Mouse (Mus musculus) kidney, adult 8-10 months (tissue): ENCODE data around the gene Tm9sf1.

Experiments used
- DNase-seq, 2 experiments: peaks; one replicate each; pipeline ENCODE4 v3.0.0; 2022

Gene Tm9sf1

DNA sequence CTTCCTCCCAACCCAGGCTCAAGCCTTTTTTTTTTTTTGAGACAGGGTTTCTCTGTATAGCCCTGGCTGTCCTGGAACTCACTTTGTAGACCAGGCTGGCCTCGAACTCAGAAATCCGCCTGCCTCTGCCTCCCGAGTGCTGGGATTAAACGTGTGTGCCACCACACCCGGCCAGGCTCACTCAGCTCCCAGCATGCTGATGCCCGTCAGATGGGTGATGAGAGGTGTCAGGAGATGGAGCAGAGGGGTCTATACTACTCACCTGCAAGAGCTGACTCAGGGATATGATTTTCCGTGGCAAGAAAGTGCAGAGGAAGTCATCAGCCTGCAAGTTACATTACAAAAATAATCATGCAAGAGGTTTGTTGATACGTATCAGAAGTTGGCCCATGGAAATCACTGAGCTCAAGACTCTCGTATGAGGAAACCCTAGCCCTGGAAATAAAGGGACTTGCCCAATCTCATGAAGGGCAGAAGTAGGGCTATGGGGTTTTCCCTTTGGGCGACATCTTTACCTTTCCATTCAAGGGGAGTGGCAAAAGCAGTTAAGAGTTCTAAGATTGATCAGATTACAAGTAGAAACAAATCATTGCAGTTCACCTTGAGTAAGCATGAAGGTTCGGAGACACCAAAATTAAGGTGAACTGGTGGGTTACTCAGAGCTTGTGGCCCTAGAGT is 53.7 kb downstream of the Tm9sf1 start:
- no peak for DNase-seq

GRCm38 (mm10) chr14:55589271-55589670 is 54.3 kb downstream of the Tm9sf1 start:
- DNase-seq = no peak

DNA sequence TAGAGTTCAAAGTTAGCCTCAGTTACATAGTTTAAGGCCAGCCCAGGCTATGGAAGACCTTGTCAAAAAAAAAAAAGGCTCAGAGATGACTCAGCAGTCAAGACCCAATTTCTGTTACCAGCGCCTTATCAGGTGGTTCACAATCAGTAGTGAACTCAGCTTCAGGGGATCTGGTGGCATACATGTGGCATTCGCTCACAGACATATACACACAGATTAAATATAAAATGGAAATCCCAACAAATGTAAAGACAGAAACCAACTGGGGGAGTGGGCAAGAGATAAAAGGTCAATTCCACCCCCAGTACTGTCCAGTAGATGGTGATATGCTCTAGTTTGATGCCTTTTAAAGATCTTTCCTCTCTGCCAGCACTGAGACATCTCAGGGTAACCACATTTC is 57.5 kb downstream of the Tm9sf1 start:
- no peak for DNase-seq
